Mouse (Mus musculus) bone marrow macrophage, adult 2 months (primary cell): ENCODE measurements around the gene Thumpd3. TPM values are rescaled to one million over a fixed set of nuclear protein-coding genes. Genes with fewer than 3 reads are reported as not detected.
A peak's percentile ranks its signal among the peaks of the same experiment; 100 is the strongest.

Experiments used
- H3K27ac ChIP-seq: 2 replicates; pipeline ENCODE4 v1.5.1; 2012; ENCODE audit warnings: low read depth, low read length; ENCODE audit not compliant: insufficient read depth
- H3K4me1 ChIP-seq: 2 replicates; pipeline ENCODE4 v1.6.1; 2012; ENCODE audit warnings: low read length; ENCODE audit not compliant: control insufficient read depth, insufficient read depth
- H3K4me3 ChIP-seq: 2 replicates; pipeline ENCODE4 v1.5.1; 2012; ENCODE audit warnings: mild to moderate bottlenecking, low read length, moderate library complexity; ENCODE audit not compliant: insufficient read depth
- CTCF ChIP-seq: IDR thresholded peaks from 2 replicates; pipeline ENCODE4 v1.5.1; 2012; ENCODE audit warnings: low read depth, mild to moderate bottlenecking, low read length, moderate library complexity
- POLR2A ChIP-seq: IDR thresholded peaks from 2 replicates; pipeline ENCODE4 v1.6.1; 2012; ENCODE audit warnings: mild to moderate bottlenecking, low read depth, low read length, borderline replicate concordance
- polyA plus RNA-seq: library from polyadenylated mRNA; stranded (reverse); fragments of >200 nt; gene quantifications from 2 replicates; pipeline ENCODE4 v1.2.4, GENCODE M21; 2012; ENCODE audit not compliant: missing spikeins, insufficient read depth, insufficient read length

Gene Thumpd3
- polyA plus RNA-seq, 1 experiment = 28.4 TPM

- TF ChIP-seq POLR2A (no peak), CTCF (no peak)
- Histone ChIP-seq H3K4me3 (no peak overlapping the region), H3K4me1 (peaks cover 15% of the 10 kb centered on the region), H3K27ac (no peak overlapping the region)
Observed at GRCm38 (mm10) chr6:113034466-113034865, 11.6 kb upstream of the Thumpd3 start.

DNA sequence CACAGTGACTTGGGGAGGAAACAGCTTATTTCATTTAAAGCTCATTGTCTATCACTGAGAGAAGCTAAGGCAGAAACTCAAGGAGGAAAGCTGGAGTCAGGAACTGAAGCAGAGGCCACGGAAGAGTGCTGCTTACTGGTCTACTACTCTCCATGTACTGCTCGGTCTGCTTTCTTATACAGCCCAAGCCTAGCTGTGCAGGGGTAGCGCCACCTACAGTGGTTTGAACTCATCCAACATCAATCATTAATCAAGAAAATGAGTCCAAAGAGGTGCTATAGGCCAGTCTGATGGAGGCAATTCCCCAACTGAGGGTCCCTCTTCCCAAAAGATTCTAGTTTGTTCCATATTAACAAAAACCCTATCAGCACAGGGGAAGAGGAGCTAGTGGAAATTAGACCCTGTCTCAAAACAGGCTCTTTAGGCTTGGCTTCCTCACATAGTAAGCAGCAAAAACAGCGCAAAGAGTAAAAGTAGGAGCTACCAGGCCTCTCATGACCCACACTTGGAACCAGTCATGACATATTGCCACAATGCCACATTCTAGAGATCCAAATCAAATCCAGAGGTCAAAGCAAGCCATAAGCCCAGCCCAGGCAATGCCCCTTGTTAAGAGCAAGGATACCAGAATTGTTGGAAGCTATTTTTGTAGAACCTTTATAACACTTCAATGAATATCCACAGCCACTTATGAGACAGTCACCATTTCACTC lies 9.4 kb upstream of the Thumpd3 start:
- TF ChIP-seq CTCF = no peak
- no peak for TF ChIP-seq POLR2A
- Histone ChIP-seq H3K4me1 (peaks cover 21% of the 10 kb centered on the region), H3K27ac (no peak overlapping the region), H3K4me3 (no peak overlapping the region)

DNA sequence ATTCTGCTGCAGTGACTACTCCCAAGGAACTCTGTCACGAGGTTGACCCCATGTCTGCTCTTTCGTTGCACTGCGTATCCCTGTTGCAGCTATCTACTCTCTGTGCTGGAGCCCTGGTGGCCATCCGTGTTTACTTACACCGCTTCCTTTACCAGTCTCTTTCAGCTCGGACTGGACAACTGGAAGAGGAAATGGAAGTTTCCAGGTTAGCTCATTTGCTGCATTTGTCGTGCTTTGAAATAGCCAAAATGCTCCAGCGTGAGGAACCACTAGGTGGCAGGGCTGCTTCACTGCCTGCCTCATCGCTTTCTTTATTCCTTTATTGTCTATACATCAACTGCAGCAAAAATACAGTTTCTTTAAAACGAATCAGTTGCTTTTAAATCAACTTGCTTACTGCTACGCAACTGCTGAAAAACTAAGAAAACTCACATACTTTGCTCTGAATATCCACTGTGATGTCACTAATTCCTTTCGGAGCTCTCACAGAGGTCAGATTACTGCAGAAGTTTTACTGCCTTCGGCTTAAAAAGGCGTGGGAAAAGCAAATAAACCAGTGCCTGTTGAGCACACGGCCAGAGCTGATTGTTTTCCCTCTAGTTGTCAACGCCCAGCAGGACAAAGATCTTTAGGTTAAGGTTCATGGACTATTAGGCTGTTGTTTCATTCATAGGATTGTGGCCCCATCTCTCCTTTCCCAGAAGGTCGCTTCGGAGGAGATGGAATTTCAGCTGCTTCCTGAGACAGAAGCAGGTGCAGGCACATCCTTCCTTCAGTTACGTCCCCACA lies 7.9 kb upstream of the Thumpd3 start:
- H3K4me1 ChIP-seq = peaks cover 23% of the 10 kb centered on the region
- H3K4me3 ChIP-seq = 0 out of 2 replicates have a peak overlapping the region, but pooled peaks have one; percentile 5
- H3K27ac ChIP-seq = peak overlapping the region; percentile 11
- TF ChIP-seq POLR2A = no peak
- peak; percentile 85 for TF ChIP-seq CTCF

- Histone ChIP-seq H3K4me3 (no peak overlapping the region), H3K4me1 (peaks cover 20% of the 10 kb centered on the region), H3K27ac (no peak overlapping the region)
- TF ChIP-seq CTCF = no peak
Observed at GRCm38 (mm10) chr6:113038735-113039058, 7.3 kb upstream of the Thumpd3 start.

GRCm38 (mm10) chr6:113040319-113040718 lies 5.7 kb upstream of the Thumpd3 start:
- Histone ChIP-seq H3K4me1 (peaks cover 20% of the 10 kb centered on the region), H3K27ac (no peak overlapping the region), H3K4me3 (no peak overlapping the region)
- no peak for TF ChIP-seq POLR2A
- TF ChIP-seq CTCF = no peak

DNA sequence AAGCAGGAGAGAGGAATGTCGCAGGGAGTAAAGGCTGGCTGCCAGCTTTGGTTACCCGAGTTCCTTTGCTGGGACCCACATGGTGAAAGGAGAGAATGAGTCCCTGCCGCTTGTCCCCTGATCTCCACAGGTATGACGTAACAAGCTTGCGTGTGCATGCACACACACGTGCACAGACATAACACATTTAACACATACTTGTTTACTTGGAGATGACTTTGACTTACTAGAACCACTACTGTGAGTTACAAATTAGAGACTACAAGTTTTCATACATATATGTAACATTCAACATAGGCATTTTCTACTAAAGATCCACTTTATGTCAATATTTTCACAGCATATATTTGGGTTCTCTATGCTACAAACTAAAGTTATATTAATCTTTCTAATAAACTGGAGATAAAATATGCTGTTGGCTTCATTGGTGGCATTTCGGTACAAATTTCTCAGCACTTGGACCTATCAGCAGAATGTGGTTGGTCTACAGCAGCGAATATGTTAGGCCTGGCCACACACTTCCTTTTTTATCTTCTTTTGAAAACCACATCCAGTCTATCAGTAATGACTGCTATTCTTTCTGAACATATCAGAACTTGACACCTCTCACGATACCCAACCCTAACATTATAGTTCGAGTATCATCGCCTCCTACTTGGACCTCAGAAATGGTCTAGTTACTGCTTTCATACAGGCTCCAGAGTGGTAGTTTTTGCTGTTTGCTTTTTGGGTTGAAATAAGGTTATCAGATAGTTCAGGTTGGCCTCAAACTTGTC lies 4.6 kb upstream of the Thumpd3 start:
- TF ChIP-seq CTCF = no peak
- no peak for TF ChIP-seq POLR2A
- Histone ChIP-seq H3K27ac (no peak overlapping the region), H3K4me3 (no peak overlapping the region), H3K4me1 (peaks cover 17% of the 10 kb centered on the region)

DNA sequence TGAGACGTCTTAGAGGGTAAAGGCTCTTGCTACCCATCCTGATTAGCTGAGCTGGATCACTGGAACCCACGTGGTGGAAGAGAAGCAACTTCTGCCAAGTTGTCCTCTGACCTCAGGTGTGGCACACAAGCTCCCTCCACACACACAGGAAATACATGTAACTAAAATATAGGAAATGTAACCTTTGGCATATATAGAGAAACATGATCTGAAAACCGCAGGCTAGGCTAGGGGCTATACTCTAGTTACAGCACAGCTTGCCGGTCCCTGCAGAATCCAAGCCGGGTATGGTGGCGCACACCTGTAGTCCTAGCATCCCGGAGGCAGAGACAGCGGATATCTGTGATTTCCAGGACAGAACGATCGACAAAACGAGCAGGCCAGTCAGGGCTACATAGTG lies 450 bp upstream of the Thumpd3 start:
- TF ChIP-seq CTCF (no peak), POLR2A (no peak)
- H3K4me1 ChIP-seq = peaks cover 18% of the 10 kb centered on the region
- H3K27ac ChIP-seq = peak overlapping the region; percentile 93

DNA sequence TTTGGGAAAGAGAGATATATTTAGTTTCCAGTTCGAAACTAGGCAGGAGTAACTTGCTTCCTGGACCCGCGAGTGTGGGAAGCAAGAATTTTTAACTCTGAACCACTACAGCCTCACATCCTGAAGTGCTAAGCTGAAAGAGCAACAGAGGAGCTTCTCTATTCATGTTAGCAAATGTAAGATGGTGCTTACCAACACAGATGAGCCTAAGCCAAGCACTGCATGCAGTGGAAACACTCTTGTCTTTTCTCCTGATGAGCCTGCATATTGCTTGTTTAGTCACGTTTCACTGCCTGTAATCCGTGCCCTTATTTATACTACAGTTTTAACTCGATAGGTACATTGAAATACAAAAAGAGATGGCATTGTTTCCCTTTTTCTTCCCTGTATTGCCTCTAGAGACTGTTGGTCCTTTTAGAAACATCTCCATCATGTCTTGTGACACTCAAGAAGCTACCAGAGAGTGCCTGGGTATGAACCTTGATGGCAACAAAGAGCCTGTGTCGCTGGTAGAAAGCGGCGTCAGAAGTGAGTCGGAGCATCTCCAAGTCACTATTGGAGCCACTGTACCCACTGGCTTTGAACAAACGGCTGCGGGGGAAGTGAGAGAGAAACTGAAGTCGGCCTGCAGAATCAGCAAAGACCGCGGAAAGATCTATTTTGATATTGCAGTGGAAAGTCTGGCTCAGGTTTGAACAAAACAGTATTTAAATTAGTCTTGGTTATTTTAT lies 1.2 kb downstream of the Thumpd3 start:
- Histone ChIP-seq H3K27ac (peak overlapping the region; percentile 94), H3K4me1 (peaks cover 11% of the 10 kb centered on the region), H3K4me3 (peak overlapping the region; percentile 71)
- no peak for TF ChIP-seq POLR2A
- no peak for TF ChIP-seq CTCF

More for the DNA sequence above, 450 bp upstream of the Thumpd3 start:
- H3K4me3 ChIP-seq = peak overlapping the region; percentile 94

DNA sequence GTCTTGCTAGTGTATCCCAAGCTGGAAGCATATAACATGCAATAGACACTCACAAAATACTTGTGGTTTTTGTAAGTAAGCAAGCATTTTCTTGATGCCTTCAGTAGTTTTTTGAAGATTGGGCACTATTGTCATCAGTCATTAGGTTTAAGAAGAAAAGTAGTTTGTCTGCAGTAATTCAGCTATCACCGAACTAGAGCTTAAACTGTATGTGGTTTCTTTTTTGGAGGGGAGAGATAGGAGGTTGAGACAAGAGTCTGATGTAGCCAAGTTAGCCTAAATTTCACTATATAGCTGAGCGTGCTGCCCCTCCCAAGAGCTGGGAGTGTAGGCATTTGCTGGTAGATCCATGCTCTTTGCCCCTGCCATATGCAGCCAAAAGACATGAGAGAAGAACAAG lies 2.3 kb downstream of the Thumpd3 start:
- Histone ChIP-seq H3K4me1 (peaks cover 14% of the 10 kb centered on the region), H3K27ac (no peak overlapping the region), H3K4me3 (no peak overlapping the region)
- no peak for TF ChIP-seq POLR2A
- TF ChIP-seq CTCF = no peak

DNA sequence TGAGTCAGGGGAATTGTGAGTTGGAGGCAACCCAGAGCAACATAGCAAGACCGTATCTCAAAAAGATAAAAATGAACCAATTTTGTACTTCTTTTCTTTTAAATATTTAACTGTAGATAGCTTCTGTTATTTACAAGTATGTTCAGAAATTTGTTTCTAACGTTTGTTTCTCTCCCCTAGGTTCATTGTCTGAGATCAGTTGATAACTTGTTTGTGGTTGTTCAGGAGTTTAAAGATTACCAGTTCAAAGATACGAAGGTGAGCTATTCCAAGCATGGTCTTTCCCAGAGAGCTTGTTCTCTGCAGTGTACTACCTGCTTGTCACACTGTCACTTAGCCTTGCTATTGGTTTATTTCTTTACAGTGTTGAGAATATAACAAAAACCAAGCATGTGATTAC lies 3.1 kb downstream of the Thumpd3 start:
- peaks cover 14% of the 10 kb centered on the region for H3K4me1 ChIP-seq
- no peak overlapping the region for H3K27ac ChIP-seq
- no peak overlapping the region for H3K4me3 ChIP-seq
- no peak for TF ChIP-seq POLR2A
- TF ChIP-seq CTCF = no peak
